Mouse (Mus musculus) embryonic facial prominence, embryonic 10.5 days (tissue): ENCODE measurements around the gene Camta1. TPM values are rescaled to one million over a fixed set of nuclear protein-coding genes. Genes with fewer than 3 reads are reported as not detected.

ENCODE experiments used
- DNase-seq: peaks from one replicate; pipeline ENCODE4 v3.0.0-alpha.2; 2017; ENCODE audit warnings: low spot score
- H3K27ac ChIP-seq: fragments of 300-500 bp; sonication (generic); replicated peaks from 2 replicates; pipeline ENCODE4 v1.5.1; 2016; ENCODE audit warnings: mild to moderate bottlenecking
- H3K27me3 ChIP-seq: fragments of 300-500 bp; sonication (generic); replicated peaks from 2 replicates; pipeline ENCODE4 v1.6.1; 2016; ENCODE audit warnings: low read depth, mild to moderate bottlenecking; ENCODE audit not compliant: poor library complexity, severe bottlenecking
- H3K36me3 ChIP-seq: fragments of 300-500 bp; sonication (generic); replicated peaks from 2 replicates; pipeline ENCODE4 v1.6.1; 2016; ENCODE audit warnings: mild to moderate bottlenecking, moderate library complexity
- H3K4me1 ChIP-seq: fragments of 300-500 bp; sonication (generic); 2 replicates; pipeline ENCODE4 v1.6.1; 2016
- H3K4me3 ChIP-seq: fragments of 300-500 bp; sonication (generic); 2 replicates; pipeline ENCODE4 v1.5.1; 2016; ENCODE audit warnings: mild to moderate bottlenecking, moderate library complexity
- H3K9me3 ChIP-seq: fragments of 300-500 bp; sonication (generic); 2 replicates; pipeline ENCODE4 v1.6.1; 2016; ENCODE audit warnings: mild to moderate bottlenecking
- WGBS: fragments of 180-500 bp; shearing (Covaris S2); methylation state at CpG from one replicate; pipeline ENCODE4 v1.1.7; 2016; 5-methylcytosine and 5-hydroxymethylcytosine counted together
- polyA plus RNA-seq: library from polyadenylated mRNA; unstranded; fragments of >200 nt; fragmentation: Nextera tagmentation; extraction: Ambion mirVana; gene quantifications from 2 replicates; pipeline ENCODE4 v1.2.1, GENCODE M21; 2016

The Camta1 gene
- polyA plus RNA-seq, 1 experiment from 2014 or later, result 110 TPM

GRCm38 (mm10) chr4:151593042-151593441 lies 268.6 kb downstream of the Camta1 start:
- H3K4me1 ChIP-seq, result no peaks in the 10 kb centered on the region
- no peaks in the 10 kb centered on the region for H3K36me3 ChIP-seq
- H3K27ac ChIP-seq, result no peak overlapping the region
- no peak for DNase-seq
- no peak overlapping the region for H3K4me3 ChIP-seq
- H3K27me3 ChIP-seq, result no peaks in the 10 kb centered on the region
- no peaks in the 10 kb centered on the region for H3K9me3 ChIP-seq
- WGBS, result 82% methylated on average over 7 of the region's 7 CpGs

GRCm38 (mm10) chr4:151586074-151586473 lies 275.6 kb downstream of the Camta1 start:
- Histone ChIP-seq H3K9me3 (no peaks in the 10 kb centered on the region), H3K4me1 (peaks cover 3% of the 10 kb centered on the region; the same call in 1 of the 2 replicates), H3K4me3 (no peak overlapping the region), H3K36me3 (no peaks in the 10 kb centered on the region), H3K27ac (no peak overlapping the region), H3K27me3 (no peaks in the 10 kb centered on the region)
- WGBS, result 64% methylated on average over 9 of the region's 9 CpGs
- no peak for DNase-seq

GRCm38 (mm10) chr4:151577961-151578360 lies 283.7 kb downstream of the Camta1 start:
- DNase-seq, result no peak
- 70% methylated on average over 3 of the region's 3 CpGs for WGBS
- Histone ChIP-seq H3K36me3 (no peaks in the 10 kb centered on the region), H3K27me3 (no peaks in the 10 kb centered on the region), H3K4me3 (no peak overlapping the region), H3K9me3 (no peaks in the 10 kb centered on the region), H3K27ac (no peak overlapping the region), H3K4me1 (peaks cover 5% of the 10 kb centered on the region; the same call in 1 of the 2 replicates)

GRCm38 (mm10) chr4:151576291-151577108 lies 285.2 kb downstream of the Camta1 start:
- Histone ChIP-seq H3K4me3 (no peak overlapping the region), H3K27ac (no peak overlapping the region), H3K4me1 (peaks cover 9% of the 10 kb centered on the region; the same call in 1 of the 2 replicates), H3K36me3 (no peaks in the 10 kb centered on the region), H3K9me3 (no peaks in the 10 kb centered on the region), H3K27me3 (no peaks in the 10 kb centered on the region)
- no peak for DNase-seq
- WGBS, result 83% methylated on average over 15 of the region's 15 CpGs

GRCm38 (mm10) chr4:151572716-151573115 lies 289.0 kb downstream of the Camta1 start:
- no peak overlapping the region for H3K4me3 ChIP-seq
- 70% methylated on average over 5 of the region's 5 CpGs for WGBS
- DNase-seq, result no peak
- no peaks in the 10 kb centered on the region for H3K36me3 ChIP-seq
- H3K9me3 ChIP-seq, result no peaks in the 10 kb centered on the region
- no peak overlapping the region for H3K27ac ChIP-seq
- H3K4me1 ChIP-seq, result peaks cover 25% of the 10 kb centered on the region
- H3K27me3 ChIP-seq, result peaks cover 10% of the 10 kb centered on the region

GRCm38 (mm10) chr4:151569586-151569985 lies 292.1 kb downstream of the Camta1 start:
- H3K4me3 ChIP-seq, result no peak overlapping the region
- WGBS, result 73% methylated on average over 3 of the region's 3 CpGs
- peaks cover 42% of the 10 kb centered on the region for H3K4me1 ChIP-seq
- H3K27me3 ChIP-seq, result peaks cover 19% of the 10 kb centered on the region
- no peaks in the 10 kb centered on the region for H3K9me3 ChIP-seq
- no peak for DNase-seq
- H3K27ac ChIP-seq, result no peak overlapping the region
- H3K36me3 ChIP-seq, result no peaks in the 10 kb centered on the region

- 64% methylated on average over 7 of the region's 7 CpGs for WGBS
- Histone ChIP-seq H3K4me1 (peaks cover 49% of the 10 kb centered on the region), H3K27ac (no peak overlapping the region), H3K36me3 (no peaks in the 10 kb centered on the region), H3K4me3 (no peak overlapping the region), H3K9me3 (no peaks in the 10 kb centered on the region), H3K27me3 (peaks cover 19% of the 10 kb centered on the region)
- no peak for DNase-seq
Observed at GRCm38 (mm10) chr4:151568887-151569286, 292.8 kb downstream of the Camta1 start.

- no peak for DNase-seq
- H3K36me3 ChIP-seq, result no peaks in the 10 kb centered on the region
- peaks cover 44% of the 10 kb centered on the region for H3K4me1 ChIP-seq
- no peaks in the 10 kb centered on the region for H3K9me3 ChIP-seq
- H3K27me3 ChIP-seq, result peaks cover 19% of the 10 kb centered on the region
- H3K27ac ChIP-seq, result no peak overlapping the region
- WGBS, result 74% methylated on average over 4 of the region's 4 CpGs
- no peak overlapping the region for H3K4me3 ChIP-seq
Observed at GRCm38 (mm10) chr4:151567105-151567504, 294.6 kb downstream of the Camta1 start.

- no peak for DNase-seq
- Histone ChIP-seq H3K4me3 (no peak overlapping the region), H3K27ac (no peak overlapping the region), H3K27me3 (peaks cover 2% of the 10 kb centered on the region; the same call in 1 of the 2 replicates), H3K36me3 (no peaks in the 10 kb centered on the region), H3K4me1 (peaks cover 13% of the 10 kb centered on the region), H3K9me3 (no peaks in the 10 kb centered on the region)
- WGBS, result 80% methylated on average over 9 of the region's 9 CpGs
Observed at GRCm38 (mm10) chr4:151555505-151555904, 306.2 kb downstream of the Camta1 start.

GRCm38 (mm10) chr4:151549523-151549922 lies 312.2 kb downstream of the Camta1 start:
- Histone ChIP-seq H3K27ac (no peak overlapping the region), H3K27me3 (peaks cover 6% of the 10 kb centered on the region; the same call in 1 of the 2 replicates), H3K4me1 (peaks cover 15% of the 10 kb centered on the region; the same call in 1 of the 2 replicates), H3K9me3 (no peaks in the 10 kb centered on the region), H3K36me3 (no peaks in the 10 kb centered on the region), H3K4me3 (no peak overlapping the region)
- WGBS, result 76% methylated on average over 10 of the region's 10 CpGs
- DNase-seq, result no peak

- H3K27ac ChIP-seq, result no peak overlapping the region
- H3K27me3 ChIP-seq, result peaks cover 3% of the 10 kb centered on the region; the same call in 1 of the 2 replicates
- H3K4me1 ChIP-seq, result peaks cover 11% of the 10 kb centered on the region
- no peak overlapping the region for H3K4me3 ChIP-seq
- 89% methylated on average over 3 of the region's 3 CpGs for WGBS
- H3K36me3 ChIP-seq, result no peaks in the 10 kb centered on the region
- no peak for DNase-seq
- H3K9me3 ChIP-seq, result no peaks in the 10 kb centered on the region
Observed at GRCm38 (mm10) chr4:151545452-151545851, 316.2 kb downstream of the Camta1 start.

GRCm38 (mm10) chr4:151544191-151544590 lies 317.5 kb downstream of the Camta1 start:
- no peak for DNase-seq
- H3K36me3 ChIP-seq, result no peaks in the 10 kb centered on the region
- H3K27me3 ChIP-seq, result no peaks in the 10 kb centered on the region
- H3K27ac ChIP-seq, result no peak overlapping the region
- H3K4me1 ChIP-seq, result peaks cover 10% of the 10 kb centered on the region
- 74% methylated on average over 5 of the region's 5 CpGs for WGBS
- no peaks in the 10 kb centered on the region for H3K9me3 ChIP-seq
- H3K4me3 ChIP-seq, result no peak overlapping the region

GRCm38 (mm10) chr4:151540546-151540945 lies 321.1 kb downstream of the Camta1 start:
- Histone ChIP-seq H3K36me3 (no peaks in the 10 kb centered on the region), H3K4me1 (peaks cover 33% of the 10 kb centered on the region), H3K9me3 (no peaks in the 10 kb centered on the region), H3K27me3 (no peaks in the 10 kb centered on the region), H3K4me3 (no peak overlapping the region), H3K27ac (no peak overlapping the region)
- no peak for DNase-seq
- WGBS, result 73% methylated on average over 6 of the region's 6 CpGs
